ENCODE assay signal across 26 mouse cellular contexts in genomic region chr8:108581557-108581956, GRCm38 (mm10).
A peak's percentile ranks its signal among the peaks of the same experiment; 100 is the strongest.
DNase-seq lines count a peak whose midpoint lies in the region; ATAC-seq lines count a peak whose summit lies in the region.
"Had no signal": no experiment of that assay in that cellular context is flagged by ENCODE, and none has a peak within 500 bp of the region (broad histone marks: within the 10 kb centered on the region; RNA-seq: fewer than 3 reads in every experiment).

No protein-coding gene starts in this region.

- 57% methylated on average over 6 of the region's 6 CpGs for WGBS in liver, embryonic 11.5 days
- 67% methylated on average over 6 of the region's 6 CpGs for WGBS in hindbrain, embryonic 13.5 days

- ATAC-seq in liver, embryonic 11.5 days (replicated peaks; ENCODE audit: low FRiP score), result 0 out of 2 replicates have a peak, but pooled peaks have one; percentile 1
- ATAC-seq in megakaryocyte progenitor cell, adult 5-6 weeks (replicated peaks; ENCODE audit: poor library complexity), result 0 out of 2 replicates have a peak, but pooled peaks have one; percentile 5
- no peak for ATAC-seq in hindbrain, embryonic 13.5 days (ENCODE audit: low FRiP score)
- ATAC-seq: forebrain, embryonic 14.5 days; forebrain, postnatal 0 days had no signal

- no peak overlapping the region for H3K4me2 ChIP-seq in liver, embryonic 11.5 days
- H3K4me2 ChIP-seq in hindbrain, embryonic 13.5 days, result no peak overlapping the region
- H3K4me2 ChIP-seq: embryonic facial prominence, embryonic 12.5 days; embryonic facial prominence, embryonic 15.5 days; heart, embryonic 13.5 days; hindbrain, embryonic 15.5 days had no signal

- H3K27me3 ChIP-seq in liver, embryonic 11.5 days (replicated peaks; ENCODE audit: control insufficient read depth, insufficient read depth, low read length), result no peaks in the 10 kb centered on the region
- peaks cover 11% of the 10 kb centered on the region; the same call in 1 of the 2 replicates for H3K27me3 ChIP-seq in hindbrain, embryonic 13.5 days
- H3K27me3 ChIP-seq: CH12.LX; embryonic facial prominence, embryonic 12.5 days had no signal

- no peak for DNase-seq in liver, embryonic 11.5 days (ENCODE audit: low spot score)
- no peak for DNase-seq in liver
- no peak for DNase-seq in lung, postnatal 25 days (ENCODE audit: low spot score)
- DNase-seq: adrenal gland, adult 8-10 months; adrenal gland, postnatal 25 days; B cell, adult 2 months; cerebellum, adult 18-20 months; cerebellum, adult 9-11 months; cerebellum, postnatal 25 days; forebrain, postnatal 0 days; gastrocnemius, adult 2 months; gastrocnemius, postnatal 14 days; heart, postnatal 14 days; heart, postnatal 4 days had no signal

- H3K4me1 ChIP-seq in liver, embryonic 11.5 days (replicated peaks; ENCODE audit: control insufficient read depth, insufficient read depth, low read length), result peaks cover 12% of the 10 kb centered on the region
- peaks cover 11% of the 10 kb centered on the region for H3K4me1 ChIP-seq in brown adipose tissue, adult 24 weeks (ENCODE audit: control insufficient read depth, insufficient read depth, insufficient read length, low read length)
- H3K4me1 ChIP-seq in hindbrain, embryonic 13.5 days (replicated peaks), result peaks cover 17% of the 10 kb centered on the region

- H3K9me3 ChIP-seq in liver, embryonic 11.5 days (ENCODE audit: control insufficient read depth, low read length), result no peaks in the 10 kb centered on the region
- peaks cover 3% of the 10 kb centered on the region; the same call in 1 of the 2 replicates for H3K9me3 ChIP-seq in hindbrain, embryonic 13.5 days
- H3K9me3 ChIP-seq: embryonic facial prominence, embryonic 12.5 days; embryonic facial prominence, embryonic 15.5 days; heart, embryonic 10.5 days; heart, embryonic 13.5 days; hindbrain, embryonic 15.5 days had no signal

- H3K4me3 ChIP-seq in liver, embryonic 11.5 days (ENCODE audit: low read depth, low read length), result no peak overlapping the region
- peak overlapping the region; percentile 41 for H3K4me3 ChIP-seq in brown adipose tissue, adult 24 weeks (ENCODE audit: insufficient read depth, low read depth, low read length)
- H3K4me3 ChIP-seq in hindbrain, embryonic 13.5 days, result no peak overlapping the region
- H3K4me3 ChIP-seq: embryonic facial prominence, embryonic 12.5 days; embryonic facial prominence, embryonic 15.5 days; gastrocnemius, adult 2 months; heart, adult 2 months; heart, embryonic 10.5 days; heart, embryonic 13.5 days; hindbrain, embryonic 15.5 days had no signal

- H3K9ac ChIP-seq in liver, embryonic 11.5 days (ENCODE audit: low read depth, low read length), result no peak overlapping the region
- no peak overlapping the region for H3K9ac ChIP-seq in hindbrain, embryonic 13.5 days
- H3K9ac ChIP-seq: embryonic facial prominence, embryonic 12.5 days; embryonic facial prominence, embryonic 15.5 days; forebrain, postnatal 0 days; heart, embryonic 13.5 days; hindbrain, embryonic 15.5 days had no signal

- H3K27ac ChIP-seq in liver, embryonic 11.5 days (ENCODE audit: low read depth, low read length), result no peak overlapping the region
- peak overlapping the region; percentile 70 for H3K27ac ChIP-seq in brown adipose tissue, adult 24 weeks (replicated peaks; ENCODE audit: low read depth, low read length)
- no peak overlapping the region for H3K27ac ChIP-seq in hindbrain, embryonic 13.5 days
- H3K27ac ChIP-seq: embryonic facial prominence, embryonic 12.5 days; embryonic facial prominence, embryonic 15.5 days; gastrocnemius, adult 2 months; heart, adult 2 months; heart, embryonic 10.5 days; heart, embryonic 13.5 days; hindbrain, embryonic 15.5 days had no signal

- H3K36me3 ChIP-seq in liver, embryonic 11.5 days (ENCODE audit: control insufficient read depth, insufficient read depth, low read length), result no peaks in the 10 kb centered on the region
- H3K36me3 ChIP-seq in hindbrain, embryonic 13.5 days, result no peaks in the 10 kb centered on the region
- H3K36me3 ChIP-seq: embryonic facial prominence, embryonic 12.5 days; embryonic facial prominence, embryonic 15.5 days; G1E; heart, embryonic 10.5 days; heart, embryonic 13.5 days; hindbrain, embryonic 15.5 days had no signal
